Mouse (Mus musculus) small intestine, adult 2 months (tissue): ENCODE data around the gene Ctbp2.

Source experiments
- CTCF ChIP-seq: fragments of 200-500 bp; IDR thresholded peaks from 2 replicates; pipeline ENCODE4 v1.5.1; 2012; ENCODE audit warnings: low read depth, mild to moderate bottlenecking, control low read depth, inconsistent platforms, low read length, moderate library complexity, mixed read lengths; ENCODE audit not compliant: insufficient replicate concordance, insufficient read length; ENCODE audit errors: extremely low read depth
- POLR2A ChIP-seq: fragments of 200-500 bp; IDR thresholded peaks from 2 replicates; pipeline ENCODE4 v1.6.1; 2012; ENCODE audit warnings: low read depth, mild to moderate bottlenecking, control low read depth, inconsistent platforms, low read length, moderate library complexity

- TF ChIP-seq CTCF (no peak), POLR2A (no peak)
Observed at GRCm38 (mm10) chr7:133085408-133085807, 38.7 kb downstream of the Ctbp2 start.
